Mouse (Mus musculus) cerebellum, postnatal 36 days (tissue): Measurements from ENCODE around the gene Gm20773.
"Not testable (repeated sequence)": the region's sequence is repeated elsewhere in the genome, so short reads cannot be mapped to it uniquely, and the experiment has no call there.

ENCODE experiments used
- DNase-seq, 2 experiments: peaks; one replicate each; pipeline ENCODE4 v3.0.0; 2021 to 2022; ENCODE audit warnings: mixed read lengths in 2 of 2

The Gm20773 gene

GRCm38 (mm10) chrY:13493726-13494125 lies at the start of gene Gm20773:
Gene Gm20773, plus strand, starts transcription at chrY:13494026.
- DNase-seq, result not testable (repeated sequence)

DNA sequence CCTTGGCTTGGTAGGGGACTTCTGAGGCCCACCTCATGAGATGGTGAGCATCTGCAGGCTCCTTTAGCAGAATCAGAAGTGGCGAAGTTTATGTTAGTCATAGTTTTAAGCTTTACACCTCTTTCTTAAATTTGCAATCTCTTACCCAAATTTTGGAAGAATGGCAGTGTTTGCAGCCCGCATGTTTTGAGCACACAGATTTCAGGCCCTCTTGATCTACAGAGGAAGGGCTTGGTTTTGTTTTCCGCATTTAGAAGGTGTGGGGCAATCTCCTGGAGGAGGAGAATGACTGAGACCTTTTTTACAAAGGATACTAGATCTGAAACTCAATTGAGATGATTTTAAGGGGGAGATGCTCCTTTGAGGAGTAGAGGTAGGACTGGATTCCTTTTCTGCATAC lies 28.3 kb upstream of the Gm20773 start, which contains the start of gene Gm21866:
Gene Gm21866, minus strand, starts transcription at position 101 of the 400 bp plus-strand sequence.
- not testable (repeated sequence) for DNase-seq
